Mouse (Mus musculus): Measurements from ENCODE around the gene Rad50.

Gene Rad50

DNA sequence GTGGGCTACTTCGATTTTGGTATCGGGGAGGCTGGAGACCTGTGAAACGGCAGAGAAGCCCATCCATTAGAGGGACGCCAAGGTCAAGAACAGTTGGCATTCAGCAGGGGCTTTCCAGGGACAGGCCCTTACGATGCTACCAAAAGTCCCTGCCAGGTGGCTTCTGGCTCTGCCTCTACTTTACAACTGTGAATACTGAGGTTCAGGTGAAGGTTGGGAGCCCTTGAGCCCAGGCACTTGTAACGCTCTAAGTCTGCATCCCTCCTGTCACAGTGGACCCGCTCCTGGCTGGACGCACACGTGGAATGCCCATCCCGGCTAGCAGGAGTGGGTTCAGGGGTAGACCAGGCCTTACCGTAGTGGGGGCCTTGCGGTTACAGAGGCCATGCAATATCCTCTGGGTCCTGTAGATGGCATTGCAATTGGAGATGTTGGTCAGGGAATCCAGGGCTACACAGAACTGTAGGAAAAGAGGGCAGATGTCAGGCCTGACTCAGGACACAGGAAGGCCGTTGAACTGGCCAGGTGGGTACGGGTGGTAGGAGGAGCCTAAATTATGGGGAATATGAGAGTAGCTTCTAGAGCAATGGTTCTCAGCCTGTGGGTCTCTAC lies 74.9 kb downstream of the Rad50 start:
- DNase-seq = no peak

DNA sequence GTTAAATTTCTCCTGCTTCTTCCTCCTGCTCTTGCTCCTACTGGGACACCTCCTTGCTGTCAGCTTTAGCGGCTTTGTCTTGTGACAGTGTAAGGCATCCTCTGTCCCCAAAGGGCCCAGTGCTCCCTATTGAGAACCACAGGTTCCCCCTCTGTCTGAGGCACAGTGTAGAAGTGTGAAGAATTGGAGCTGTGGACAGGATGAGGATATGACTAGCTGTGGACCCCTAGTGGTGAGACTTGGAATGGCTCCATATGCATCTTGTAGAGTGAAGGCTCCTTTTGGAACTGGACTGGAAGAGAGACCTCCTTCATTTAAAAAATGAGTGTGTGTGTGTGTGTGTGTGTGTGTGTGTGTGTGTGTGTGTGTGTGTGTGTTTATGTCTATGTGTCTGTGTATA lies 79.3 kb downstream of the Rad50 start:
- DNase-seq = peak; percentile 63

DNA sequence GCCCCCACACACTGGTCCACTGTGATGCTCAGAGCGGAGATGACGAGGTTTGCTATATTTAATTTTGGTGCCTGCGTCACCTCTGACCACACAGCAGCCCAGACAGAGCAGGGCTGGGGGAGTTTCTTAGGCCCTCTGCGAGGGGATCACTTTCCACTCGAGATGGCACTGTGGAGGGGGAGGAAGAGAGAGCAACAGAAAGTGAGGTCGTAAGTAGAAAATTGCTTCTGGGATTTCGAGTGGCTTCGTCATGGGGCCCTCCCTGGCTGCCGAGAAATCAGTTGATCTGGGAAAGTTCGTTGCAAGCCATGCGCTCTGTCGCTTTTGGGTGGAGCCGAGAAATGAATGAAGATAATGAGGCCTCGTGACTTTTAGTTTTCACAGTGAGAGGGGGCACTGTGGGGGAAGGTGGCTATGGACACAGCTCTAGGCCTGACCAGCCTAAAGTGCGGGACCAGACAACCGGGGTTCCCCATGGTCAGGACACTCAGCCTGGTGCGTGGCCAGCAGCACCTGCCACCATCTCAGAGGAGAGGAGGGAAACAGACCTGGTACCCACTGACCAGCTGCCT lies 80.2 kb downstream of the Rad50 start:
- no peak for DNase-seq

DNA sequence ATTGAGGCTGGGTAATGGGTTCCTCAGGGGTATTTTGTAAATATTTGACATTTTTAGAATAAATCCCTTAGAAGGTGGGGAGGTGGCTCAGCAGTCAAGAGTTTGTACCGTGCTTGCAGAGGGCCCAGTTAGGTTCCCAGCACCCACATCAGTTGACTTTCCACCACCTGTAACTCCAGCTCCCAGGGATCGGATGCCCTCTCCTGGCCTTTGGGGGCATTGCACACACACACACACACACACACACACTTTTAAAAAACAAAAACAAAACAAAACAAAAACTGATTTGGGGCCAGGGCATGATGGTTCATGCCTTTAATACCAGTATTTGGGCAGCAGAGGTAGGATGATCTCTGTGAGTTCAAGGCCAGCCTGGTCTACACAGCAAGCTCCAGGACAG lies 83.0 kb downstream of the Rad50 start:
- DNase-seq = no peak

DNA sequence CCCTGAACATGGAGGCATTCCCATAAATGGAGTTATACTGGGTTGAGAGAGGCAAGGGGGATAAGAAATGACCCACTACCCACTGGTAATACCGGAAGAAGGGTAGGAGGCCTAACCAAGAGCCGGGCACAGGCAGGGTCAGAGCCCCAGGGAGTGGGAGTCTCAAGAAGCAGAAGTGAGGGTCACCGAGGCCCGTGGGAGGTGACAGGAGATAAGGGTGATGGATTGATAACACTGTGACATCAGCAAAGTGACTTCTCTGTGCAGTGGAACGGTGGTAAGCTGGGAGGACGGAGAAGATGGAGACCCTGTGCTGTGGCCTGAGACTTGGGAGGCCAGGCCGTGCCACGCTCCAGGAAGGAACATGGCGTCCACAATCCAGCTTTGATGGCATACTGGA lies 83.5 kb downstream of the Rad50 start:
- DNase-seq = no peak

DNA sequence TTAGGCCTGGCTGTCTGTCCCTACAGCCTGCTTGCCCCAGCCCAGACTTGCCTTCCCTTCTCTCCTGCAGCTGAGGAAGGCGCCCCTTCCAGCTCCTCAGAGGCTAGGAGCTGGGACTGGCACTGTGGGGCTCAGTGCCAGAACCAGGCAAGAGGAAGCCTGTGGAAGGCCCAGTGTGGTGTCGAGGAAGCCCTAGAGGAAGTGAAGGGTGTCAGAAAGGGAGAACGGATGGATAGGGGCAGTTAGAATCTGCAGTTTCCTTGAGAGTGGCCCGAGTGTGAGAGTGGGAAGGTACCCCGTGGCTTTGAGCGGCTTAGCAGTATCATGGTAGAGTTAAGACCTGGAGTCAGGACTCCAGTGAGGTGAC lies 84.7 kb downstream of the Rad50 start:
- no peak for DNase-seq

DNA sequence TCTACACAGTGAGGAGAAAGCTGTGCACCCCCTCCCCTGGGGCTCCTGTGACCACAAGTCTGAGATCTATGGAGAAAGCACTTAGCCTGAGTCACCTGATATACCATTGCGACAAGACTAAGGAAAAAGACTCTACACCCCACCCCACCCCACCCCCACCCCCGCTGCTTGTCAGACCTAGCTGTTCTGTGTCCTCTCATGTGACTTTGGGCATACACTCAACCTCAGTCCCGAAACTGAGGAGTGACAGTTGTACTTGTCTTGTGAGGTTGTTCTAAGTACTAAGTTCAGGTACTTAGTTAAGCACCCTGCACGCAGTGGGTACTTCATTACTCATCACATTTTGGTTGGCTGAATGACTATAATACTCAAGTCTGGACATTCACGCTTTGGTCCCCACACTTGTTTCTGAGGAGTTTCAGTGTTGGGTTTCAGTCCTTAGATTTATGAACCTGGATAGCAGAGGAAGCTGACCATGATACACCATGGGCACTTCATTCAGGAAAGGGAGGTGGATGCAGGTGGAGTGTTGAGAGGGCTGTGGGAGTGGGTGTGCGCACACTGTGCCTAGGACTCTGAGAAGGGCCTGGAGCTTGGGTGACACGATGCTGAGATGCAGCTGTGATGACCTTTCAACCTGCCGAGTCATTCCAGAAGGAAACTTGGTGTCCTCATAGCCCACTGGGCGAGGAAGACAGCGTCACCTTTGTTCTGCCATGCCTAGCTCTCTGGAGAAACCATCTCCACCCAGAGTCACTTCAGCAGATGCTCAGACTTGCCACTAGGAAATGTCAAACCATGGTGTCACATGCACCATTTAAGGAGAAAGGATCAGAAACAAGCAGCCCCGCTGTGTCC lies 85.3 kb downstream of the Rad50 start:
- no peak for DNase-seq

DNA sequence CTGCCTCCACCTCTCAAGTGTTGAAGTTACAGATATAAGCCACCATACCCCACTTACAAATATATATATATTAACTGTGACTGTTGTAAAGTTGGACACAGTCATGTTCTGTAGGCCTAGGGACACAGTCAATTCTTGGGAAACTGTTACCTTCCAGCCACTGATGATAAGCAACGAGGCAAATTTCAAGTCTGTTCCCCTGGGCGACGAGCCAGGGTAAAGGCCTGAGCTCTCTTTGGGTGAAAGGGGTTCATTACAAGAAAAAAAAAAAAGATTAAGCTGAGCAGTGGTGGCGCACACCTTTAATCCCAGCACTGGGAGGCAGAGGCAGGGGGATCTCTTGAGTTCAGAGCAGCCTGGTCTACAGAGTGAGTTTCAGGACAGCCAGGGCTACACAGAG lies 87.0 kb downstream of the Rad50 start:
- DNase-seq = no peak

DNA sequence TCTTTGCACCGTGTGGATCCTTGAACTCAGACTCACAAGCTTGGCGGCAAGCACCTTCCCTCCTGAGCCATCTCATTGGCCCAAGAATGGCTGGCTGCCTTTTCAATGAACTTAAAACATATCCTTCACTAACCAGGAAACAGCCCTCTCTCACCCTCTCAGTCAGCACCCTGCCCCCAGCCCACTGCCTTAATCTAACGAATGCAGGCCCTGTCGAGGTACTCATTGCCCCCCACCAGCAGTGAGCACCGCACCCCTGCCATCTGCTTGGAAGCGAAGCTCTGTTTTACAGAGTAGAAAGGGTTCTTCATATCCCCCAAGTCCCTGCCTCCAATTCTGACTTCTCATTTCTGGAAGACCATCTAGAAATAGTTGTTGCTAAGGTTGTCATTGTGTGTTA lies 87.7 kb downstream of the Rad50 start:
- no peak for DNase-seq

DNA sequence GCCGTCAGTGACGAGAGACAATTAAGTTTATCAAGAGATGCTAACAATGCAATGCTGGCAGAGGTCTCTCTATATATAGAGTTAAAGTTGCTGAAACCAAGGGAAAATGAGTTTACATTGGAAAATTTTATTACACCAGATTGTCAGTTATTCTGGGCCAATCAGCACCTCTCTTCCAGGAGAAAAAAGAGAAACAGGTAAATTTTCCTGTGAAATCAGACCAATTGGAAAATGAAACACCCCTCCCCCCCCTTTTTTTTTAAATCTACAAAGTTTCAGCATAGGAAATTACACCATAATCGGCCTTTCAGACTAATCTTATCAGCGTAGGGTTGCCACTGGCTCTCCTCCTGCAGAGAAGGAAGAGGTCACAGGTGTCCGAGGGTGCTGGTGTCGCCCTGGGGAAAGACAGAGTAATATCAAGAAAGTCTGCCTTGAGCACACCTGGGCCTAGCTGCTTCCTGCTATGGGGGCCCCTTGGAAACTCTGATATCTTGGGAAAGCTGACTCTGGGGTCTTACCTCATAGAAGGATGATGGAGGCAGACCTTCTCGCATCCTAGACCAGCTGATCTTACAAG lies 88.4 kb downstream of the Rad50 start, which contains the start of gene Il4:
Gene Il4 (minus strand): TSS at position 51 of the 580 bp plus-strand sequence.
- DNase-seq = no peak

DNA sequence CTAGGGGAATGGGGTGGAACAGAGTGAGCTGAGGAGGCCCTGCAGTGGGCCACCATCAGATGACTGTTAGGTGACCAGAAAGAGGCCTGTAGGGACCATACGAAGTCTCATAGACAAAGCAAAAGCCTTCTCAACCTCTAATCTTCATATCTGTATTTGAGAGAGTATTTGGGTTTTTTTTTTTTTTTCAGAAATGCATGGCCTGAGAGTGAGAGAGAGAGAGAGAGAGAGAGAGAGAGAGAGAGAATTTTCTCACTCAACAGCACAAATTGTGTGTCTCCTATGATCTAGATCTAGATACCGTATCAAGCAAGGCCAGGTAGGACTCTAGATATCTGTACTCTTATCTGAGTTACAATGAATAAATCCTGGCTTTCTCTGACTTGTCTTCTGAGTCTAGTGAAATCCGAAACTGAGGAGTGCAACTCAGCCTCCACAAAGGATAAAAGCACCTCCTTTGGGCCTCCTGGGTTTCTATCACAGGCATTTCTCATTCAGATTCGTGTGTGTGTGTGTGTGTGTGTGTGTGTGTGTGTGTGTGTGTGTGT lies 89.5 kb downstream of the Rad50 start:
- no peak for DNase-seq

DNA sequence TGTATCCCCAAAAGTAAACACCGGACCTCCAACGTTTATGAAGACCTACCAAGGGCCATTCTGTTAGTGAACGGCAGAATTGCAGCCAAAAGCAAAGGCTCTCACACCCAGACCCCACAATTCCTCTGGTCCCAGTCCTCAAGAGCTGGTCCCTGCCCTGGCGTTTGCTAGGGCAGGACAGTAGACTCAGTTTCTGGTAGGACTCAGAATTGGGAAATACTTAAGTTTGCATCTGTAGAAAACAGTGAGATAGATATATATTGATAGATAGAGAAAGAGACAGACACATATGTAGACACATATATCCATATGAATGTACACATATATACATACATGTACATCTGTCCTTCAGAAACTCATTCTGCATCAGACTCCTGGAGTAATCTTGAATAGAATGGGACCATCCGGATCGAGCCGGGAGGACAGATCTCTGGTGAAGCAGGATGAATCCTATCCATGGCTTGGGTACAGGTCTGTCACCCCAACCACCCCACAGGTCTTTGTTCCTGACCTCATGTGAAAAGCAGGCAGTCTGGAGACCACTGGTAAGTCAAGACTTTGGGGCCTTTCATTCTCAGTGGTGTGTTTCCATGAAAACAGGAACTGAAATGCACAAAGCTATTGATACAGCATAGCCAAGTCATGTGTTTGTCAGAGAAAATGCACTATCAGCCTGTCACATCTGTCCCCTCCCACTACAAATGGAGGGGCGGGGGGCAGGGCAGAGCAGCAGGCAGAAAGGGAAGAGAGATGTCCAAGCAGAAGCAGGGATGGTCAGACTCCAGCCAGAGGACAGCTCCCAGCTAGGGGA lies 90.2 kb downstream of the Rad50 start:
- DNase-seq = no peak

DNA sequence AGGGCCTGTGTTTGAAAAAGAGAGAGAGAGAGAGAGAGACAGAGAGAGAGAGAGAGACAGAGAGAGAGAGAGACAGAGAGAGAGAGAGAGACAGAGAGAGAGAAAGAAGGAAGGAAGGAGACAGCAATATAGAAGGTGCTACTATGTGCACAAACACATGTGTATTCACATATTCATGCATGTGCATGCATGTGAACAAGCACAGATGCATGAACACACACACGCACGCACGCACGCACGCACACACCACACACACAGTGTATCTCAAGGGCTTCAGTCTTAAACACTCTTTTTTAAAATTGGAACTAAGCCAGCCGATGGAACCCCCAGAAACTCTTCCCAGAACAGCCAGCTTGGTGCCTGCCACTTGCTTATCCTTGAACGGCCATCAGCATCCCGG lies 91.5 kb downstream of the Rad50 start:
- DNase-seq = no peak

DNA sequence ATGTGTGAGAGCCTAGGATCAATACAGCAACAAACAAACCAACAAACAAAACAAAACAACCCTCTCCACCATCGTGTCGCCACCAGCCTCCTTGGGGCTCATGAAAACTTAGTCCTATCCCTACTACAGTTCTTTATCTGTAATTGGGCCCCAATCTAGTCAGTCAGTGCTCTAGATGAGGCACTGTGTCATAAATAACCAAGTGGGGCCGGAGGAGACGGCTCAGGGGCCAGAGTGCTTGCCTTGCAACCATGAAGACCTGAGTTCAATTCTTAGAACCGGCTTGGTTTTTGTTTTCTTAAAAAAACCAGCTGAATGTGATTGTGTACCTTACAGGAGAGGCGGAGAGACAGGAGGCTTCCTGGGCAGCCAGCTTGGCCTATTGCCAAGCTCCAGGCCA lies 91.9 kb downstream of the Rad50 start:
- no peak for DNase-seq

DNA sequence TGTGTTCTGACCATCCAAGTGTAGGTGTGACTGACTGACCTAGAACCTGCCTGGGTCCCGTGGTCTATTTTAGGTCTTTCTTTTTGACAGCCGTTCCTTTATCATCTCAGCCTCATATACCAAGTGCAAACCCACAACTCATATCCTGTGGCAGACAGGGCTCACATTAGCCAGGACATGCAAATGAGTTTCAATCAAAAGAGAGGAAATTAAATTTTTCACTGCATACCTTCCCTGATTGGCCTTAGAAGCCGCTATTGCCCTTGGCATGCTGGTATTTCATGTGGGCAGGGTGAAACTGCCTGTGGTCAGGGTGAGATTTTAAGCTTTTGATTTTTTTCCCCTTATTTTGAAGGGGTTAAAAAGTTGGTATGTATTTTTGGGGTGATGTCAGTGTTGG lies 97.4 kb downstream of the Rad50 start:
- no peak for DNase-seq

DNA sequence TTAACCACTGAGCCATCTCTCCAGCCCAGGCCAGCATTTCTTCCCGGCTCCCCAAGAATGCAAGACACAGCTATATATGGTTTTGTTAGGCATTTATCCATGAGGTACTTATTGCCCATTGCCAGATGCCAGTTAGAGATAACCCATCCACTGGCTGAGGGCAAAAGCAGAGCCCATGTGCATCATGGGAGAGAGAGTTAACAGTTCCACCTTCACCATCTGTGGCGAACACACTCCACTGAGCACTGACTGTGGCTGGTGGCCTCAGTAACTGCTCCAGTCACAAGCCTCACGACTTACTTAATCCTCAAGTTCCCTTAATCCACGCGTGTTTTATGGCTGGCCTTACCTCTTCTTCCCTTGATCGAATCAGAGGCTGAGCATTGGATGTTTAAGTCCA lies 97.9 kb downstream of the Rad50 start:
- no peak for DNase-seq

DNA sequence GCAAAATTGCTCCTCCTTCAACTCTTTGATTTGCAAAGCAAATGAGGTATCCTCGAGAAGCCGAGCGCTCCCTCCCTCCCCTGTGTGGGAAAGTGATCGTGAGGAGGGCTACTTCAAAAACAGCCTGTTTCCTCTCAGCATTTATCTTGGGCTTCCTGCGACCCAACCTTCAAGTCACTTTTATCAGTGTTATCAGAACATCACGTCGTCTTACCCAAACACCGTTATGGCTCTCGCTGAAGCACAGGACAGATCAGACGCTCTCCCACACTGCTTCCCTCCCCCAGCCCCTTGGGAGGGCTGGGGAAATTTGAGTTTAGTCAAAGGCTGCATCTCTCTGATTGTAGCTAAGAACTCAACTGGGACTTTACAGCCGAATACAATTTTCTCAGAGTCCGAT lies 101.5 kb downstream of the Rad50 start:
- DNase-seq = no peak

DNA sequence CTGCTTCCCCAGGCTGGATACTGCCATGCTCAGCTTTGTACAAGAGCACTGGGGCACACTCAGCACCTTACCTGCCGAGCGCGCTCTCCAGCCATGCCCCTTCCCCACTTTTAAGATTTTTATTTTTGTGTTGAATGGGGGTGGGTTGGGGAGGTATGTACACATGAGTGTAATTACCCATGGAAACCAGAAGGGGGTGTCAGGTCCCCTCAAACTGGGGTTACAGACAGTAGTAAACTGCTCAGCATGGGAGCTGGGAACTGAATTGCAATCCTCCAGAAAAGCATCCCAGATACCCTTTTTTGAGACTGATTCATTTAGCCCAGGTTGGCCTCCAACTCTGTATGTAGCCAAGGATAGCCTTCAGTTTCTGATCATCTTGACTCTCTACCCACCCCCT lies 102.1 kb downstream of the Rad50 start:
- DNase-seq = no peak
